Mouse (Mus musculus): Measurements from ENCODE around the gene Tpmt.

The Tpmt gene

DNA sequence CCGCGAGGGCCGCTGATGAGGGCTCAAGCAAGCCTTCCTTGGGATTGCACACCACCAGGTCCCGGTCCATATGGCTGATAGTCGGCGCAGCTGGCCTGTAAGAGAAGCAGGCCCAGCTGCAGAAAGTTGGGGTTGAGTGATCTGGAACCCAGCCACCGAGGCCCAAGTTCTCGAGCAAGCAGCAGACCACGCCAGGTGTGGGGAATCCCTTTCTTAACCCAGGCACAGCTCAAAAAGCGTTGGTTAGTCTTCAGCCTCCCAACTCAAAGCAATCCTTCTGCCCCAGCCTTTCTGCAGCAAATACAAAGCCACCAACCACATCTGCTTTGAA is at the start of gene Tpmt:
TSS of gene Tpmt (minus strand) at position 121 of the 331 bp plus-strand sequence.
- DNase-seq (ENCODE audit: low read depth, low spot score), result no peak

DNA sequence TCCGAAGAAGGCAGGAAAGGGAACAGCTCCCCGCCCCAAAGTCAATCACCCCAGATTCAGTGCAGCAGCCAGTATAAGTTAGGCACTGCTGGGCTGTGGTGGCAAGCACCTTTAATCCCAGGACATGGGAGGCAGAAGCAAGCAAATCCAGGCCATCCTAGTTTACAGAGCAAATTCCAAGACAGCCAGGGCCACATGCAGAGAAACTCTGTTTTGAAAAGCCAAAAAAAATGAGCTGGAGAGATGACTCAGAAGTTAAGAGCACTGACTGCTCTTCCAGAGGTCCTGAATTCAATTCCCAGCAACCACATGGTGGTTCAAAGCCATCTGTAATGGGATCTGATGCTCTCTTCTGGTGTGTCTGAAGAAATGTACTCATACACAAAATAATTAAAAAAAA is 49.3 kb upstream of the Tpmt start:
- no peak for DNase-seq (ENCODE audit: low read depth, low spot score)

DNA sequence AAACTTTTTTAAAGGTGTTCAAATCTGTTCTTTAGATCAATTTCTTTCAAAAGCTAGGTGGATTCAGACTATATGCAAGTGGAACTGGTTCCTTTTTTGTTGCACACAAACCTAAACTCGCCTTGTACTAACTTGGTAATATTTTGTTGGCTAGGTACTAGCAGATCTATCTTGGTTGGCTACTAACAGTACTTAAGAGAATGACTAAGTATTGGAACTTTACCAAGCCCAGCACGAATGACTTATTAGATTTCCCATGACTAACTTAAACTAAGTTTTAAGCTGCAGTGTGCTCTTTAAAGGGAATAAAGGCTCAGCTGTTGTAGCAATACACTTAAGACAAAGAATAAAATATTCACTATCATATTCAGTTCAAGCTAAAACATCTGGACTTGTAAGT is 44.7 kb upstream of the Tpmt start:
- DNase-seq (ENCODE audit: low read depth, low spot score), result no peak

DNA sequence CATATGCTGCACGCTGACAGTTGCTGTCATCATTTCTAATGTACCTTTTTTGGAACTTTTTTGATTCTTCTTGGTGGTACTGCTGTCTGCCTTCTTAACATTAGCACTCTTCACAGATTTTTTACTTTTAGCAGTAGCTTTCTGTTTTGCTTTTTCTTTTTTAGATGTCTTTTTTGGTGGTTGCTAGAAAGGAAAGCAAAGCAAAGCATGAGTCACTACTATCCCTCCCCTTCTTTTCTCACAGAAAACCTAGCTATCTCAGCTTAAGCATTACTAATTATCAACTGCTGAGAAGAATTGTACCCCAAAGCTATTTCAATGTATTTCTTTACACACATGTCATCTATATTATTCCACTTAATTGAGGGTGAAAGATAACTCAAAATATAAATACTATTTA is 43.9 kb upstream of the Tpmt start:
- no peak for DNase-seq (ENCODE audit: low read depth, low spot score)

DNA sequence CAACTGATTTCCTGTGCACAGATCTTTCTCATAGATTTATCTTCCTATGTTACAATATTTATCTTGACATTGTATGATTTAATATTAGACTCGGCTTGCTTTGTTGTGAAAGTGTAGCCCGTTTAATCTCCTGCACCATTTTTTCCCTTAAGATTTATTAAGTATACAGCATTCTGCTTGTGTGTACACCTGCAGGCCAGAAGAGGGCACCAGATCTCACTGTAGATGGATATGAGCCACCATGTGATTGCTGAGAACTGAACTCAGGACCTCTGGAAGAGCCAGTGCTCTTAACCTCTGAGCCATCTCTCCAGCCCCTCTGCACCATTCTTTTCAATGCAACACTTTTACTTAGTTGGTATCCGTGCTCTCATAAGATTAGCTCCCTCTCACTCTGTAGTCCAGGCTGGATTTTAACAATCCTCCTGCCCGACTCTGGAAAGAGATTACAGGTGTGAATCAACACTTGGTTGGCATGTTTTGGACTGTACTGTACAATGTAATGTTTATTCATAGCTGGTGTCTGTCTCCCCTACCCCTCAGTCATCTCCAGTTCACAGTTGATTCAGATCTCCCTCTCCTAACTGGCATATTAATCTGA is 36.5 kb upstream of the Tpmt start:
- DNase-seq (ENCODE audit: low read depth, low spot score), result peak; percentile 37

DNA sequence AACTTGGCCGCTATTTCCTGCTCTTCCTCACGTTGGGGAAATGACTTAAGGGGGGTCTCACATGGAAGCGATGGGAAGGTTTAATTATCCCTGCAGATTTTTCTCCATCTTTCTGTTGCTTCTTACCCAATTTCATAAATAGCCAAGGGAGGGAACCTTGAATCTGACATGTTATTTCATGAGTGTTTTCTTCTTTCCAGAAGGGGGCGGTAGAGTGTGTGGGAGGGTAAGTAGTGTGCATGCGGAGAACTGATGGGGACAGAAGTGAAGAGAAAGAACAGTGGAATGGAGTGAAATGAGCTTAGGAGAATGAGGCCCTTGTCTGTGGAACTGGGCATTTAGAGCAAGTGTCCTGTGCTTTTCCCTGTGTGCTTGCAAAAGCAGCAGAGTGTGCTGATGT is 34.3 kb upstream of the Tpmt start:
- DNase-seq (ENCODE audit: low read depth, low spot score), result peak; percentile 31

DNA sequence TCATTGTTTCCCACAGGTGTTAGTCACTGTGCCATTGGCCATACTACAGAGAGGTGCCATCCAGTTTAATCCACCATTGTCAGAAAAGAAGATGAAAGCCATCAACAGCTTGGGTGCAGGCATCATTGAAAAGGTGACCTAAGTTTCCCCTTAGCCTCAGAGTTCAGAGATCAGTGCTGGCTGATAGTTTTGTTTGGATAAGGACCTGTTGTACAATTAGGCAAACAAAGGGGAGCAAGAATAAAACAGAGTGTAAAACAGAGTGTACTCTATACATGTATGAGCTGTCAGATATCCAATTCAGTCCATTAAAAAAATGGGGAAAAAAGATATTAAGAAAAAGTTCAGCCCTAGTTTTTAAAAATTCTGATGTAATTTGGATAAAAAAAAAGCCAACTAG is 32.8 kb upstream of the Tpmt start:
- DNase-seq (ENCODE audit: low read depth, low spot score), result no peak

DNA sequence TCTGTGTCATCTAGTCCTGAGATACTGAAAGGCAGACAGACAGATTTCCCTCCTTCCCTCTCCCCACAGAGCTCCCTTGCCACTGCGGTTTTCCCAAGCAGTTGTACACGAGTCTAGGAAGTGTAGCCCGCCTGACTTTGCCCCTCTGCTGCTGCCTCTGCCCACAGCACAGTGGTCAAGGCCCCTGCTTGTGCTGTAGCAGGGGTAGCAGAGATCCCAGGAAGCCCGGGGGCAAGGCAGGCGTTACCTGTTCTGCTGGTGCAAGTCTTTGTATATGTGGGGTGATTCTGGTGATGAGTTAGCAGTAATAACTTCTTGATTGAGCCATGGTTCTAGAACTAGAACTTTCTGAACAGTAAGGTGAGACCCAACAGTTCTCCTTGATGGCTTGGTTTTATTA is 31.6 kb upstream of the Tpmt start:
- DNase-seq (ENCODE audit: low read depth, low spot score), result no peak

DNA sequence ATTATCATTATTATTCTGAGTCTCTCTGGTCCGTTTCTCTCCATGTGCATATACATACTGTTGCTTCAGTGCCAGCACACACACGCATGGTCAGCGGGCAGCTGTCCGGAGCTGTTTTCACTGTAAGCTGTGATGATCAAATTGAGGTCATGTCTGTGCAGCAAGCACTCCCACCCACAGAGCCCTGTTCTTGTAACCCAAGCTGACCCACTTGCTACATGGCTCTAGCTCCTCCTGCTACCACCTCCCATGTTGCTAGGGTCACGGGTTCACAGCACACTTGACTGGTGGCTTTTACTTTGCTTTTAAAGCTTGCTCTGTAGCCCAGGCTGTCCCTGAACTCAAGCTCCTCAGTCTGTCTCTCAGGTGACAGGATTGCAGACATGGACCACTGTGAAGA is 27.9 kb upstream of the Tpmt start:
- no peak for DNase-seq (ENCODE audit: low read depth, low spot score)

DNA sequence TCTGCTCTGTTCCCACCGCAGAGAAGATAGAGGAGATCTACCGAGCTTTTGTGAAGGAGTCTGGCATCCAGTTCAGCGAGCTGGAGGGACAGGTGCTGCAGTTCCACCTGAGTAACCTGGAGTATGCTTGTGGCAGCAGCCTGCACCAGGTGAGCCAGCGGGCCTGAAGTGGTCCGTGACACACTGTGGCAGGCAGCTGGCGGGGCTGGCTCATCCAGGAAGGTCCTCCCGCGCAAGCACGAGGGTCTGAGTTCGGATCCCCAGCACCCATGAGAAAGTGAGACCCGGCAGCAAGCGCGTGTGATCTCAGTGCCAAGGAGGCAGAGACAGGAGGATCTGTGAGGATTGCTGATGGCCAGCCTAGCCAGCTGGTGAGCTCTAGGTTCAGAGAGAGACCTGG is 27.3 kb upstream of the Tpmt start:
- DNase-seq (ENCODE audit: low read depth, low spot score), result no peak

DNA sequence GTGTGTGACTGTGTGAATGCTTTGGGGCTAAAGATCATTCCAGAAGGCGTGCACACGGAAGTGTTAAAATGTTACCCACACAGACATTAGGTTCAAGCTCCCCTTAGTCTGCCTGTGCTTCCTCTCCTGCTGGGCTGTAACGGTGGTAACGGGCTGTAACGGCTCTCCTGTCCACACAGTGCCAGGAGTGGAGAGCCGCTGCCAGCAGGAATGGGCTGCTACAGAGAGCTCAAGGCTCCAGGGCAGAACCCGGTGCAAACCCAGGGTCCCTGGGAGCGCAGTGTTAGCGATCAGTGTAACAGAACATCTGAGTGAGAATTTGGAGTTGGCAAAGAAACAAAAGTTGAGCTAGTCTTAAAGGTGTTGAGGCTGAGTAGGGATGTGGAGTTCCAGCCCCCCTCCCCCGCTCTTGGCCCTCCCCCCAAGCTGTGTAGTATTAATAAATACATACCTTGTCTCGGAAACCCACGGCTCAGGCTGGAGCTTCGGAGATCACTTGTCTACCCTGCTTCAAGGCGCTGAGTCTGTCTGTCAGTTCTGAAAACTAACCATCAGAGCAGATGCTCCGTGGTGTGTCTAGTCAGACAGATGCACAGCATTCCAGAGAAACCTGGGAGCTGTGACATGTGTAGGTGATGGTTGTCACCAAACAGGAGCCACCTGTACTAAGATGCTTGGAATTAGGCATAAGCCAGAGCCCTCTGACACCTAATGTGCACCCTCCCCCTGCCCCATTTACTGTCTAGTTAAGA is 26.0 kb upstream of the Tpmt start:
- DNase-seq (ENCODE audit: low read depth, low spot score), result no peak

DNA sequence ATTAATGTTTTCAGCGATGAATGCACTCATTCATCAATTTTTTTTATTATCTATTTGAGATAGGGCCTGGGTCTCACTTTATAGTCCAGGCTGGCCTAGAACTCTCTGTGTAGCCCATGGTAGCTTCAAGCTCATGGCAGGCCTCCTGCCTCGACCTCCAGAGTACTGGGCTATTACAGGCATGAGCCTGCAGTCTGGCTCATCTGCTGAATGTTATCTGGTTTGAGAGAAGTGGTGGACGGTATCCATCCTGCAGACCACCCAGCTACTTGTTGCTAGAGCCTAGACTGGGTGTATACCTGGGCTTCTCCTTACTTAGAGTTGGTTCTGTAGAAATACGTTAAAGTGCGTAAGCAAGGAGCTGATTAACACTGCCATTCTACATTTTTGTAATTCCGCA is 22.5 kb upstream of the Tpmt start:
- no peak for DNase-seq (ENCODE audit: low read depth, low spot score)

DNA sequence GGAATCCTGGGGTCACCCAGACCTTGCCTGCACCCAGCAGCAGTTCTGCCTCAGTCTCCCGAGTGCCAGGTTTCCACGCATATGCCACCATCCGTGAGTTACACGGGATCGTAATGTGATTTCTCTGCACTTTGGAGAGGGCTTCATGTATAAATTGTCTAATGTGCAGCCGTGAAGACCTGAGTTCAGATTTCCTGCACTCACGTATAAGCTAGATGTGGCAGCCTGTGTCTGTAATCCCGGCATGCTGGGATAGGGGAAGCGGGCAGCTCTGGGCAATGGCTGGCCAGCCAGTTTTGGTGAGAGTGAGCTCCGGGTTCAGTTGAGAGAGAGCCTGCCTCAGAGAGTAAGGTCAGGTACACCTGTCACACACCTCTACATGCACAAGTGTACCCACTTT is 22.0 kb upstream of the Tpmt start:
- no peak for DNase-seq (ENCODE audit: low read depth, low spot score)

DNA sequence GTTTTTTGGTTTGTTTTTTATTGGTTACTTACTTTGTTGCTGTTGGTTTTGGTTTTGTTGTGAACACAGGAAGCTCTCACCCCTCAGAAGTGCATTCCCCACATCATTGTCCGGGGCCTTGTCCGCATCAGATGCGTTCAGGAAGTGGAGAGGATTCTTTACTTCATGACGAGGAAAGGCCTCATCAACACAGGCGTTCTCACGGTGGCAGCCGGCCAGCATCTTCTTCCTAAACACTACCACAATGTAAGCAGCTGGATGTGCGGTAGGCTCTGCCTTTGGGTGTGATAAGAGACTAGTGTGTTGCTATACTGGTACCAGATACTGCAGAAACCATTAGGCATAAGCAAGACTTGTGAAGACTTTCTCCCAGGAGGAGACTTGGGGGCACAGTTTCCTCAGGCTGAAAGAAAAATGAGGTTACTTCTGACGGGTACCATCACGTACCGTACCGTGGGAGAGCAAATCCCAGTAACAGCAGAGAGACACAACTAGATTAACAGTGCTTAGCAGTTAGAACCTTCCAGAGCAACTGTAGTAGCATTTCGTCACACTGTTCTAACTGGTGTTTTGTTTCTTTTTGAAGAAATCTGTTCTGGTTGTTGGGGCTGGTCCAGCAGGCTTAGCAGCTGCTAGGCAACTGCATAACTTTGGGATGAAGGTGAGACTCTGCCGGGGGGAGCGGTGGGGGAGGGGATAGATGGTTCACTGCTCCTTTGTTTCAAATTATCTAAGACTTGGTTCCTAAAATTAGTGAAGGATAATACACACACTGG is 19.6 kb upstream of the Tpmt start:
- no peak for DNase-seq (ENCODE audit: low read depth, low spot score)

DNA sequence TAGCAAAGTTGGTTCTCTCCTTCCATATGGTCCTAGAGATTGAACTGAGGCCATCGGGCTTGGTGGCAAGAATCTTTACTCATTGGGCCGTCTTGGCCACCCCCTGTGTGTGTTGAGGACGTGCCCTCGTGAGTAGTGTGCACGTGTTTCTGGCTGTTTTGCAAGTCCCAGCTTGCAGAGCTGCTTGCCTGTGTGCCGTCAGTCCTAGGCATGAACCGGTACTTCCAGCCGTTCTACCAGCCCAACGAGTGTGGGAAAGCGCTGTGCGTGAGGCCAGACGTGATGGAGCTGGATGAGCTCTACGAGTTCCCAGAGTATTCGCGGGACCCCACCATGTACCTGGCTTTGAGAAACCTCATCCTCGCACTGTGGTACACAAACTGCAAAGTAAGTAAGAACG is 18.2 kb upstream of the Tpmt start:
- DNase-seq (ENCODE audit: low read depth, low spot score), result no peak

DNA sequence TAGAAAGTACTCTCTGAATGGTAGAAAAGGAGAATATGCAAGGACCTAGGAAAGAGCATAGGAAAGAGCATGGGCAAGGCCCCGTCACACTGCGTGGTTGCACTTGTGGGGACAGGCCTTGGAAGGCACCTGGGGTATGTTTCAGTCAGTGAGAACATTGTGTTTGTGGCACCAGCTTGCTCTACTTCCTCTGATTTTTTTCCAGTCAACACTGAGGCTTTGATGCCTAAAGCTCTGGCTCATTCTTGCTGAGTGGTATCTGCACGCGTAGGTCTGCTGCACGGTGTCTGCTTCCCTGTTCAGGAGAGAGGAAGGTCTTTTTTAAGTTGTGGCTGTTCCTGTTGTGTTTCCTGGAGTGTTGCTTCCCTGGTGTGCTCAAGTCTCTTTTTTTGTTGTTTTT is 12.2 kb upstream of the Tpmt start:
- DNase-seq (ENCODE audit: low read depth, low spot score), result no peak

DNA sequence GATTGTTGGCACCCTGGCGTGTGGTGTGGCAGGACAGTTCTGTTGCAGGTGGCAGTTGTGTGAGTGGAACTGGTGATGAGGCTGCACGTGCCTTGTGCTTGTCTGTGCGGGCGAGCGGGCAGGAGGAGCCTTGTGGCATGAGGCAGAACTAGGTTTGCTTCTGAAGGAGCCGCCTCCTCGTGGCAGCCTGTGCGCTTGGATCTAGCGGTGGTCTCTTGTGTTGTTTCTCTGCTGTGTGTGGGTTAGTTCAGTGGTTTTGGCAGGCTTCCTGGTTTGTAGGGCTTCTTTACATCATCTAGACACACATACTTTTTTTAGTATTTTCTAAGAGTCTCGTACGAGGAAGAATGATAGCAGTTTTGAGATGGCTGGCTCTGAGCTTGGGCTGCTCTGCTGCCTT is 11.6 kb upstream of the Tpmt start:
- DNase-seq (ENCODE audit: low read depth, low spot score), result no peak

DNA sequence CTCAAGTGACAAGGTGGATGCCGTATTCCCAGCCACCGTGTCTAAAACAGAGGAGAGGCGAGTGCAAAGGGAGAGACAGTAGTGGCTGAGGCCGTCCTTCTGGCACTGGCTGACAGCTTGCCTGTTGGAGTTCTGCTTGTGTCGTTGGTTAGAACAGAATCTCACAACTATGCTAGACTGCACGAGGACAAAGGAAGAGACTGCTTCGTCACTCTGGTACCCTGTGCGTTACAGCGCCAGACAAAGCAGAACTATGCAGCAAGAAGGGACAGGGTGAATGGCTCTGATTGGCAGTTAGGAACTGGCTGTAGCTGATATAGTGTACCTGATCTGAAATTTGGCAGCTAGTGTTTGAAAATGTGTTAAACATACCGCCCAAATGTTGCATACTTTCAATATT is 9.4 kb upstream of the Tpmt start:
- DNase-seq (ENCODE audit: low read depth, low spot score), result no peak

DNA sequence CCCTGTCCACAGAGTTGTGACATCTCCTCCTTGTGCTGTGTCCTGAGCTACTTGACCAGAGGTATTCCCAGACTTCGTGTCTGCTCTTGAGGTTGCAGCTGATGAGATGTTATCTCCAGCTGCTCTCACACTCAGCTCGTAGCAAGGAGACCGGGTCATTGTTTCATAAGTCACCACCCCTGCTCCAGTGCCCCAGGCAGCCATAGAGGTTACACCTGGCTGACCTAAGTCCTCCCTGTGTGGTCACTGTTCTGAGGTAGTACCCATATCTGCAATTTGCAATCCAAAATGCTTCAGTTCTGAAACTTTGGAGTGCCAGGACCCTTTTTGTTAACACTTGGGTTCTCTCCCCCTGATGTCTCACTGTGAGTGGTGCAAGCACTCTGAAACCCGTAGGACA is 5.5 kb upstream of the Tpmt start:
- no peak for DNase-seq (ENCODE audit: low read depth, low spot score)

DNA sequence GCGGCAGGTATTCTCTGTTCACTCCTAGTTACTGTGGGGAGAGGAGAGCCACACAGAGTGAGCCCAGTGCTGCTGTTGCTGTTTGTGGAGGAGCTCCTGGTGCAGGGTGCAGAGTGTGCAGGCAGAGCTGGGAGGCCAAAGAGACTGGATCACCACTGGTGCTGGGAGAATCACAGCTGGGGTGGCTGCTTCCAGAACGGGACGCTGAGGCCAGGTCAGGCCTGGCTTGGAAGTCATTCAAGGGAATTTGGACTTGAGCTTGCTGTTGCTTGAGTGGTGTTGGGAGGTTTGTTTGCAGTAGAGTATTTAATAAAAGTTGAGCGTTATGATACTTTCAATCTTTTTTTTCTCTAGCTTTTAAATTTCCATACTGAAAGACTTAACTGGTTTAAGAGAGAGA is 3.5 kb upstream of the Tpmt start:
- DNase-seq (ENCODE audit: low read depth, low spot score), result no peak

DNA sequence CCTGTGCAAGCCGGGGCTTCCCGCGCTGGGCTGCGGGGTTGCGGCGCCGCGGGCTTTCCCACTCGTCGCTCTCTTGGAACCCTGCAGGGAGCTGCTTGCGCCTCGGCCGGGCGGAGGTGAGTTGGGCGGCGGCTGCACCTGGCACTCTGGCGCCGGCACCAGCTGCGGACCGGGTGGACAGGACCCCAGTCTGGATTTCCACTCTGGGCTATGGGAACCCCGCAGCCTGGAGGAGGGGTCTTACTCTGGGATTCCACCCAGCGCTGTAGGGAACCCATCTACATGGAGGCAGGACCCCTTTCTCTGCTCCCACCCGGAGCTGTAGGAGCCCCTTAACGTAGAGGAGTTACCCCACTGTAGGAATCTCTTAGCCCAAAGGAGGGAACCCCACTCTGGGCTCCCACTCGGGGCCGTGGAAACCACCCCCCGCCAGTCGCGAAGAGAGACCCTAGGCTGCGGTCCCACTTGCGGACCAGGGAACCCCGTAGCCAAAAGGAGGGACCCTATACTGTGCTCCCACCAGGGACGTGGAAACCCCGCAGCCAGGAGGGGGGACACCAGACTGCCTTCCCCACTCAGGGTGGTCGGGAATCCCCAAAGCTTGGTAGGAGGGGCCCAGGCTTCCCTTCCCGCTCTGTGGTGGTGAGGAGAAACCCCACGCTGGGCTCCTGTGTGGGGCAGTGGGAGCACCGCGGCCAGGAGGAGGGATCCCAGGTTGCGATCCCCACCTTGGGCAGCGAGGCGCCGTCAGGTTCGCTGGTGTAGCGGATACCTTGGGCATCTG is 512 bp downstream of the Tpmt start:
- DNase-seq (ENCODE audit: low read depth, low spot score), result peak; percentile 41

DNA sequence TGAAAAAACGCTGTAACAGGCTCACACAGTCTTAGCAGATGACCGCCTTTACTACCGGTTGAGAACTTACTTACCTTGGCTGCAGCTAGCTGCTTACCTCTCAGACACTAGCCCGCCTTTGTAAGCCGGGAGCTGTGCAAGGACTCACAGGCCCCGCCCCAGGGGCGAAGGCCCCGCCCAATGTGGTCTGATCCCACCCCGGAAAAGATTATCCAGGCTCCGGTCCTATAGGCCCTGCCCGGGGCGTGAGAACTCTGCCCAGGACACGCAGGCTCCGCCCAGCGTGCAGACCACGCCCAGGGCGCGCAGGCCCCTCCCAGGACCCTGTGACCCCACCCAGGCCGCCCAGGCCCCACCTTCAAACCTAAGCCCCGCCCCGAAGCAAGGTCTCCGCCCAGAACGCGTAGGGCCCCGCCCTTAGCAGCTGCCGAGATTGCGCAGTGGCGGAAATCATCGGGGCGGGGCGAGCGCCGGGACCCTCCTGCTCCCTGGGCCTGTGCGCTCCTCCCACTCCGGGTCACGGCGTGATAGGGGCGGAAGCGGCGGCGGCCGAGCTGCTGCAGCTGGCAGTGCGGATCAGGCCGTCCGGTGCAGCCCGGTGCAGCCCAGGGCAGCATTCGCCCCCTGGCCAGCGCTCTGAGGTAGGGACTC is 1.4 kb downstream of the Tpmt start, which contains the start of gene Kdm1b:
TSS of gene Kdm1b (plus strand) at position 470 of the 651 bp plus-strand sequence.
- DNase-seq (ENCODE audit: low read depth, low spot score), result peak; percentile 98
